Mouse (Mus musculus): ENCODE results near the gene Zfp362. TPM values are rescaled to one million over a fixed set of nuclear protein-coding genes. Genes with fewer than 3 reads are reported as not detected.
A peak's percentile ranks its signal among the peaks of the same experiment; 100 is the strongest.

The Zfp362 gene
- polyA plus RNA-seq, 1 experiment from 2014 or later: 44.0 TPM

DNA sequence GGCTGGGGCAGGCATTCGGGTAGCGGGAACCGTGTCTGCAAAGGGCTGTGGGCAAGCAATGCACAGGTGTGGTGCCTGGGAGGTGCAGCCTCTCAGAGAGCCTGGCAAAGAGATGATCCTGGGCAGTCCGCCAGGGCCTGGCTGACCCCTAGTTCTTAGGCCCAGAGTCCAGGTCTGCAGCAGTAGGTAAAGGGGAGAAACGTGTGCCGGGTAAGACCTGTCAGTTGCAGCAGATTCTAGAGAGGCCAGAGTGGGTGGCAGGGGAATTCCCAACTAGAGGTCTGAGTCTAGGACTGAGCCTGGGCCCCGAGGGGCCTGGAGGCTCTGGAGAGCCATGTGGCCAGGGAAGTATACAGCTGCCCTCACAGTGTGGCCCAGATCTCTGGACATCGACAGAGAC lies 11.6 kb downstream of the Zfp362 start:
- Histone ChIP-seq H3K9ac (replicated peaks) (no peak overlapping the region), H3K27me3 (no peaks in the 10 kb centered on the region), H3K4me3 (replicated peaks) (no peak overlapping the region), H3K27ac (no peak overlapping the region), H3K4me2 (replicated peaks) (no peak overlapping the region), H3K4me1 (replicated peaks) (peaks cover 54% of the 10 kb centered on the region), H3K9me3 (no peaks in the 10 kb centered on the region), H3K36me3 (peaks cover 24% of the 10 kb centered on the region)
- ATAC-seq: no peak
- WGBS: 94% methylated on average over 8 of the region's 8 CpGs

DNA sequence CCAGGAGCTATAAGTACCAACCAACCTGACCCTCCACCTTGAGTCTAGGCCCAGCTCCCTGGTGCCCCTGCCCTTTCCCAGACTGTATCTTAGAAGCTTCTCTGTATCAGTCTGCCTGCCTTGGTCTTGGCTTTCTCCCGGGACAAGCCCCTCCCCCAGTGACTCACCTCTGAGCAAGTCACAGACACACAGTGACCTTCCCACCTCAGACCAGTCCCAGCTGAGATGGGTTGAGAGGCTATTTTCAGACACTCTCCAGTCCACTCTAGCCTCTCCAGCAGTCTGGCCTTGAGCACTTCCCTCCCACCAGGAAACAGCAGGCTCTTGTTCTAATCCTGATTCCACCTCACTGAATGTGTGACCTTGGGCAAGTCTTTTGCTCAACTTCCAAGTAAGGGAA lies 12.1 kb downstream of the Zfp362 start:
- H3K4me1 ChIP-seq (replicated peaks): peaks cover 49% of the 10 kb centered on the region
- H3K4me2 ChIP-seq (replicated peaks): no peak overlapping the region
- H3K9me3 ChIP-seq: no peaks in the 10 kb centered on the region
- peaks cover 24% of the 10 kb centered on the region for H3K36me3 ChIP-seq
- H3K27ac ChIP-seq: no peak overlapping the region
- 50% methylated on average over 1 of the region's 1 CpGs for WGBS
- no peak overlapping the region for H3K4me3 ChIP-seq (replicated peaks)
- H3K27me3 ChIP-seq: no peaks in the 10 kb centered on the region
- no peak overlapping the region for H3K9ac ChIP-seq (replicated peaks)
- ATAC-seq: no peak

- Histone ChIP-seq H3K4me2 (replicated peaks) (no peak overlapping the region), H3K36me3 (peaks cover 59% of the 10 kb centered on the region), H3K27ac (0 out of 2 replicates have a peak overlapping the region, but pooled peaks have one; percentile 19), H3K9ac (replicated peaks) (0 out of 2 replicates have a peak overlapping the region, but pooled peaks have one; percentile 32), H3K27me3 (no peaks in the 10 kb centered on the region), H3K9me3 (no peaks in the 10 kb centered on the region), H3K4me1 (replicated peaks) (peaks cover 14% of the 10 kb centered on the region), H3K4me3 (replicated peaks) (no peak overlapping the region)
- ATAC-seq: no peak
- WGBS: 49% methylated on average over 18 of the region's 18 CpGs
These were observed 16.2 kb downstream of the Zfp362 start for GRCm38 (mm10) chr4:128789646-128790045.

- H3K4me3 ChIP-seq (replicated peaks): no peak overlapping the region
- ATAC-seq: no peak
- 95% methylated on average over 4 of the region's 4 CpGs for WGBS
- no peaks in the 10 kb centered on the region for H3K27me3 ChIP-seq
- H3K27ac ChIP-seq: no peak overlapping the region
- no peak overlapping the region for H3K9ac ChIP-seq (replicated peaks)
- peaks cover 75% of the 10 kb centered on the region for H3K36me3 ChIP-seq
- H3K9me3 ChIP-seq: no peaks in the 10 kb centered on the region
- H3K4me2 ChIP-seq (replicated peaks): no peak overlapping the region
- peaks cover 14% of the 10 kb centered on the region for H3K4me1 ChIP-seq (replicated peaks)
These were observed 17.7 kb downstream of the Zfp362 start for GRCm38 (mm10) chr4:128788108-128788507.

DNA sequence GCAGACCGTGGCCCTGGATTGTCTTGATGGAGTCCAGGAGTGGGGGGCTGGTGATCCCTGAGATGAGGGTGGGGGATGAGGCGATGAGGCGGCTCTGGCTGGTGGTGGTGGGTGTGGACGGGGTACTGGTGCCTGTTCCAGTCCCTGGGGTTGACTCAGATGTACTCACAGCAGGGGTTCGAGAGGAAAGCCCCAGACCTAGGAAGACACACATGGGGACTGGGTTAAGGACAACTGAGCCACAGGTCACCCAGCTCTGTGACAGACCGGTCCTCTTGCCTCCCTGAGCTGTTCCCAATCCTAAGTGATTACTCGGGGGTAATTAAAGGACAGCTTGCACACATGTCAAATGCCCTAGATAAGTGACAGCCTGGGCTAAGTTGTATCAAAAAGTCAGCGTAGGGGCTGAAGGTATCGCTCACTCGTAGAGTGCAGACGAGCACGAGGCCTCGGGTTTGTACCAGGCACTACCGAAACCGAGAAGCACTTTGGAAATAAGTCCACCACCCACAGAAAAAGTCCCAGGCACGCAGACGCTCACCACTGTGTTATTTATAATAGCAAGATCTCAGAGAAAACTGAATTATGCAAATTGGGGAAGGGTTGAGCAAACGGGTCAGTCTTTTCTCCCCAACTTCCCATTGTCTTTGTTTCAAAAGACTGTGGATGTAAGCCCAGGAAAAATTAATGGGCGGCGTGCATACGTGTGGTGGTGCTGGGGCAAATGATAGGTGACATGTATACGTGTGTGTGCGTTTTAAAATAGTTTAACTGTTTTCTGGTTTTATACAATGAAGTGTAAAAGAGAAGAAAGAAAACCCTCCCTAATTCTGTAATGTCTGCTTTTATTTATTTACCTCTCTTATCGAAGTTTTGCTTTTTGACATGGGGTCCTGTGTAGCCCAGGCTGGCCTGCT lies 18.6 kb downstream of the Zfp362 start:
- H3K4me1 ChIP-seq (replicated peaks): peaks cover 14% of the 10 kb centered on the region
- H3K9me3 ChIP-seq: no peaks in the 10 kb centered on the region
- no peak overlapping the region for H3K4me3 ChIP-seq (replicated peaks)
- H3K4me2 ChIP-seq (replicated peaks): no peak overlapping the region
- no peak overlapping the region for H3K9ac ChIP-seq (replicated peaks)
- 88% methylated on average over 24 of the region's 24 CpGs for WGBS
- peaks cover 80% of the 10 kb centered on the region for H3K36me3 ChIP-seq
- no peak overlapping the region for H3K27ac ChIP-seq
- H3K27me3 ChIP-seq: no peaks in the 10 kb centered on the region
- peak; percentile 11; the same call in 1 of the 2 replicates for ATAC-seq

DNA sequence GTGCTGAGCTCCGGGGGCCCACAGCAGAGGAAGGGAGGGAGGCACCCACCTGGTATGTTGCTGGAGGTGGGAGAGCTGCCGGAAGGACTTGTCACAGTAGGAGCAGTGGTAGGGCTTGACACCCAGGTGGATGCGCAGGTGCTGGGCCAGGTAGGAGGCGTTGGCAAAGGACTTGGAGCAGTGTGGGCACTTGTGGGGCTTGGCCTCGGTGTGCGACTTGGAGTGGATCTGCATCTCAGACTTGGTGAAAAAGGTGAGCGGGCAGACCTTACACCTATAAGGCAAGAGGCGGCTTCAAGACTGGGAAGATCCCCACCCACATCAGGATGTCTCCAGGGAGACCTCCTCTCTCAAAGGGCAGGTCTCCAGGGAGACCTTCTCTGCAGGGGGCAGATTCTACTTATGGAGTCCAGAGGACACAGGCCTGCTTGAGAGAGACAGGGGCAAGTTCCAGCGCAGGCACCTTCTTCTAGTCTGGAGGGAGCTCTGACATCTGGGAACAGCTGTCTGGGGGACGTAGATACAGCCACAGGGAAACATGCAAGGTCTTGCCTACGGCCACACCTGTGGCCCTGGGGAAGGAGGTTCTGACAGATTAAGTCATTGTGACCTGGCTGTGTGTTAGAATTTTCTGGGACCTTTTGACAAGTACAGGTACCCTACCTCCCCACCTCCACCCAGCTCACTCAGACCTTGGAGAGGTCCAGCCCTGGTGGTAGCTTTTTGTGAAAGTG lies 19.8 kb downstream of the Zfp362 start:
- WGBS: 94% methylated on average over 11 of the region's 11 CpGs
- Histone ChIP-seq H3K27ac (no peak overlapping the region), H3K4me1 (replicated peaks) (peaks cover 9% of the 10 kb centered on the region), H3K4me3 (replicated peaks) (no peak overlapping the region), H3K4me2 (replicated peaks) (no peak overlapping the region), H3K9me3 (no peaks in the 10 kb centered on the region), H3K9ac (replicated peaks) (no peak overlapping the region), H3K36me3 (peaks cover 82% of the 10 kb centered on the region), H3K27me3 (no peaks in the 10 kb centered on the region)
- no peak for ATAC-seq

- Histone ChIP-seq H3K9me3 (no peaks in the 10 kb centered on the region), H3K4me2 (replicated peaks) (no peak overlapping the region), H3K27me3 (no peaks in the 10 kb centered on the region), H3K9ac (replicated peaks) (no peak overlapping the region), H3K4me3 (replicated peaks) (no peak overlapping the region), H3K4me1 (replicated peaks) (no peaks in the 10 kb centered on the region; the same call in 1 of the 2 replicates), H3K36me3 (peaks cover 87% of the 10 kb centered on the region), H3K27ac (no peak overlapping the region)
- WGBS: 93% methylated on average over 15 of the region's 15 CpGs
- no peak for ATAC-seq
These were observed 20.8 kb downstream of the Zfp362 start for GRCm38 (mm10) chr4:128784950-128785631.

DNA sequence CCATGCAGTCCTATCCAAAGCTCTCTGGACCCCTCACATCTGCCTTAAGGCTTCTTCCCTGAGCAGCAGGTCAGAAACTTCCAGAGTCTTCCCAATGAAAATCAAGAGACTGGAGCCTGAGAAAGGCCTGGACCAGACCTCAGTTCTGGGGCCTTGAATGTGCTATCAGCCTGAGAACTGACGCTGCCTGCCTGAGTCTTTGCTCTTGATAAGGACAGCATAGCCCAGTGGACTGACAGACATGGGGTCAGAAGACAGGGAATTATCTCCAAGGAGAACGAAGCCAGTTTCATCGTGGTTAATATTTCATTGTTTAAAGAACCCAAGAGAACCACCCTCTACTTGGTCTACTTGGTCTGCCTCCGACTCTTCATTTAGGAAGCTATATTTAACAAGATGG lies 23.2 kb downstream of the Zfp362 start:
- ATAC-seq: no peak
- WGBS: 90% methylated on average over 4 of the region's 4 CpGs
- no peak overlapping the region for H3K4me3 ChIP-seq (replicated peaks)
- no peak overlapping the region for H3K27ac ChIP-seq
- H3K4me1 ChIP-seq (replicated peaks): no peaks in the 10 kb centered on the region
- no peak overlapping the region for H3K9ac ChIP-seq (replicated peaks)
- H3K4me2 ChIP-seq (replicated peaks): no peak overlapping the region
- H3K9me3 ChIP-seq: no peaks in the 10 kb centered on the region
- peaks cover 96% of the 10 kb centered on the region for H3K36me3 ChIP-seq
- no peaks in the 10 kb centered on the region for H3K27me3 ChIP-seq

GRCm38 (mm10) chr4:128782037-128782436 lies 23.8 kb downstream of the Zfp362 start:
- ATAC-seq: no peak
- Histone ChIP-seq H3K9ac (replicated peaks) (no peak overlapping the region), H3K4me1 (replicated peaks) (no peaks in the 10 kb centered on the region), H3K27me3 (no peaks in the 10 kb centered on the region), H3K4me3 (replicated peaks) (no peak overlapping the region), H3K27ac (no peak overlapping the region), H3K4me2 (replicated peaks) (no peak overlapping the region), H3K9me3 (no peaks in the 10 kb centered on the region), H3K36me3 (peaks cover 95% of the 10 kb centered on the region)
- WGBS: 96% methylated on average over 7 of the region's 7 CpGs

DNA sequence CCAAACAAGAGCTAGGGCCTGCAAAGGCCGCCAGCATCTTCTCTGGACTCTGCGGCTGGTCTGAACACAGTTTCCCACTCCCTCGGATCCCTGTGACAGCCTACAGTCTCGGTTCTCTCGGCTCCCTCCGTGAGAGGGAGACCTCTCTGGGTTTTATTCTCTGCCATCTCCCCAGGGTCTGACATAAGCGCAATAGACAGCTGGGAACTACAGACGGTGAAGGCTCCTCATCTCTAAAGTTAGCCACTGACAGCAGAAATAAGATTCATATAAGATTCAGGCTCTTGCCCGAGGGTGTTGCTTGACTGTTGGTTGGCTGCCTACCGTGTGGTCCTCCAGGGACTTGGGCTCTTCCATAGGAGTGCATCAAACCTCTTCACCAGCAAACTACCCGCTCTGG lies 28.3 kb downstream of the Zfp362 start:
- Histone ChIP-seq H3K9me3 (no peaks in the 10 kb centered on the region), H3K27ac (0 out of 2 replicates have a peak overlapping the region, but pooled peaks have one; percentile 17), H3K9ac (replicated peaks) (no peak overlapping the region), H3K27me3 (no peaks in the 10 kb centered on the region), H3K4me2 (replicated peaks) (no peak overlapping the region), H3K36me3 (peaks cover 94% of the 10 kb centered on the region), H3K4me1 (replicated peaks) (no peaks in the 10 kb centered on the region), H3K4me3 (replicated peaks) (no peak overlapping the region)
- ATAC-seq: no peak
- 81% methylated on average over 11 of the region's 11 CpGs for WGBS

GRCm38 (mm10) chr4:128776568-128777289 lies 29.1 kb downstream of the Zfp362 start:
- Histone ChIP-seq H3K36me3 (peaks cover 94% of the 10 kb centered on the region), H3K9me3 (no peaks in the 10 kb centered on the region), H3K27me3 (no peaks in the 10 kb centered on the region), H3K4me3 (replicated peaks) (no peak overlapping the region), H3K4me1 (replicated peaks) (no peaks in the 10 kb centered on the region), H3K27ac (0 out of 2 replicates have a peak overlapping the region, but pooled peaks have one; percentile 17), H3K9ac (replicated peaks) (no peak overlapping the region), H3K4me2 (replicated peaks) (no peak overlapping the region)
- peak; percentile 81 for ATAC-seq
- 40% methylated on average over 20 of the region's 20 CpGs for WGBS

Measured in midbrain, embryonic 13.5 days (tissue).